Mouse (Mus musculus) adrenal gland, adult 18-20 months (tissue): Measurements from ENCODE around the gene Mbd4. TPM values are rescaled to one million over a fixed set of nuclear protein-coding genes. Genes with fewer than 3 reads are reported as not detected.
"Not testable (repeated sequence)": the region's sequence is repeated elsewhere in the genome, so short reads cannot be mapped to it uniquely, and the experiment has no call there.

Experiments used
- DNase-seq, 2 experiments: peaks; one replicate each; pipeline ENCODE4 v3.0.0; 2021 to 2022; ENCODE audit warnings: low spot score in 2 of 2
- long read RNA-seq, 2 experiments: library from polyadenylated mRNA; stranded (forward); transcript quantifications; one replicate each; pipeline ENCODE4 v2.0.0; 2021
- total RNA-seq, 2 experiments: library from RNA; stranded (reverse); gene quantifications; 1 replicate in 1 of 2; 2 replicates in 1 of 2; pipeline ENCODE4 v1.2.3; 2021

The Mbd4 gene
- 1 to 10 TPM; 1.6 to 2.0 TPM for total RNA-seq
- long read RNA-seq, experiment 1, partial matches to known transcripts, result 0 of 1 reads
- long read RNA-seq, experiment 1, other reads (novel, unspliced or antisense), result 1 of 1 reads
- long read RNA-seq, experiment 2, partial matches to known transcripts, result 0 of 2 reads
- long read RNA-seq, experiment 2, other reads (novel, unspliced or antisense), result 2 of 2 reads

GRCm38 (mm10) chr6:115853091-115853813 is at the start of gene Mbd4, which contains the start of gene Ift122:
Gene Mbd4 (minus strand): TSS chr6:115853371.
Gene Ift122 (plus strand): TSS chr6:115853470.
- peak; percentile 88 to 90 for DNase-seq

GRCm38 (mm10) chr6:115902545-115902944 is 49.4 kb upstream of the Mbd4 start:
- DNase-seq, result no peak

- DNase-seq, result peak in 1 of 2 experiments; percentile 38
These were observed 48.3 kb upstream of the Mbd4 start for GRCm38 (mm10) chr6:115901489-115901931.

GRCm38 (mm10) chr6:115901062-115901461 is 47.9 kb upstream of the Mbd4 start:
- peak; percentile 75 to 78 for DNase-seq

- no peak for DNase-seq
These were observed 44.9 kb upstream of the Mbd4 start for GRCm38 (mm10) chr6:115897926-115898520.

GRCm38 (mm10) chr6:115897117-115897516 is 43.9 kb upstream of the Mbd4 start:
- no peak for DNase-seq

GRCm38 (mm10) chr6:115896346-115896745 is 43.2 kb upstream of the Mbd4 start:
- no peak for DNase-seq

- no peak for DNase-seq
These were observed 39.2 kb upstream of the Mbd4 start for GRCm38 (mm10) chr6:115892363-115892762.

GRCm38 (mm10) chr6:115891497-115892061 is 38.4 kb upstream of the Mbd4 start:
- DNase-seq, result no peak

GRCm38 (mm10) chr6:115891061-115891460 is 37.9 kb upstream of the Mbd4 start:
- no peak for DNase-seq

GRCm38 (mm10) chr6:115890601-115891000 is 37.4 kb upstream of the Mbd4 start:
- DNase-seq, result no peak

GRCm38 (mm10) chr6:115888296-115888695 is 35.1 kb upstream of the Mbd4 start:
- no peak for DNase-seq

GRCm38 (mm10) chr6:115886894-115887293 is 33.7 kb upstream of the Mbd4 start:
- DNase-seq, result no peak

- DNase-seq, result no peak
These were observed 30.8 kb upstream of the Mbd4 start for GRCm38 (mm10) chr6:115884018-115884417.

GRCm38 (mm10) chr6:115880751-115881150 is 27.6 kb upstream of the Mbd4 start:
- peak in 1 of 2 experiments; percentile 15 for DNase-seq

GRCm38 (mm10) chr6:115879736-115880135 is 26.6 kb upstream of the Mbd4 start:
- DNase-seq, result no peak

- DNase-seq, result no peak
These were observed 25.5 kb upstream of the Mbd4 start for GRCm38 (mm10) chr6:115878694-115879093.

- DNase-seq, result no peak
These were observed 24.1 kb upstream of the Mbd4 start for GRCm38 (mm10) chr6:115877239-115877638.

- not testable (repeated sequence) for DNase-seq
These were observed 18.1 kb upstream of the Mbd4 start for GRCm38 (mm10) chr6:115871318-115871717.

GRCm38 (mm10) chr6:115867157-115867556 is 14.0 kb upstream of the Mbd4 start:
- not testable (repeated sequence) for DNase-seq

- no peak for DNase-seq
These were observed 12.1 kb upstream of the Mbd4 start for GRCm38 (mm10) chr6:115865246-115865645.

GRCm38 (mm10) chr6:115863340-115863841 is 10.2 kb upstream of the Mbd4 start:
- DNase-seq, result no peak
